Mouse (Mus musculus) erythroblast, embryonic 14.5 days (primary cell): ENCODE data around the gene Tmie. TPM values are rescaled to one million over a fixed set of nuclear protein-coding genes. Genes with fewer than 3 reads are reported as not detected.

Experiments used
- H3K27me3 ChIP-seq: 2 replicates; pipeline ENCODE4 v1.6.1; 2012; ENCODE audit warnings: inconsistent platforms; ENCODE audit not compliant: control insufficient read depth
- H3K36me3 ChIP-seq: 2 replicates; pipeline ENCODE4 v1.6.1; 2012; ENCODE audit warnings: mild to moderate bottlenecking, inconsistent platforms; ENCODE audit not compliant: control insufficient read depth
- H3K4me1 ChIP-seq: 2 replicates; pipeline ENCODE4 v1.6.1; 2012; ENCODE audit warnings: inconsistent platforms; ENCODE audit not compliant: control insufficient read depth
- H3K4me3 ChIP-seq: replicated peaks from 2 replicates; pipeline ENCODE3; 2012; ENCODE audit warnings: moderate library complexity, mild to moderate bottlenecking, inconsistent platforms
- H3K9me3 ChIP-seq: 2 replicates; pipeline ENCODE4 v1.6.1; 2012; ENCODE audit warnings: low read length, inconsistent platforms, mixed read lengths; ENCODE audit not compliant: control insufficient read depth
- GATA1 ChIP-seq: IDR thresholded peaks from 2 replicates; pipeline ENCODE4 v1.6.1; 2012; ENCODE audit warnings: low read length, inconsistent platforms, mixed read lengths
- TAL1 ChIP-seq: IDR thresholded peaks from 3 replicates; pipeline ENCODE4 v1.6.1; 2012; ENCODE audit warnings: low read length, inconsistent platforms, mixed read lengths
- polyA plus RNA-seq: library from polyadenylated mRNA; stranded (reverse); fragments of >175 nt; gene quantifications from 2 replicates; pipeline ENCODE4 v1.2.3, GENCODE M21; 2012

Tmie gene
- polyA plus RNA-seq, 1 experiment, result not detected

- TF ChIP-seq TAL1 (no peak), GATA1 (no peak)
- H3K4me1 ChIP-seq, result no peaks in the 10 kb centered on the region
- no peaks in the 10 kb centered on the region for H3K9me3 ChIP-seq
- no peak overlapping the region for H3K4me3 ChIP-seq
- H3K36me3 ChIP-seq, result no peaks in the 10 kb centered on the region
- H3K27me3 ChIP-seq, result no peaks in the 10 kb centered on the region
Observed at GRCm38 (mm10) chr9:110907201-110907837, 27.4 kb upstream of the Tmie start.

GRCm38 (mm10) chr9:110902271-110902670 lies 22.4 kb upstream of the Tmie start:
- no peaks in the 10 kb centered on the region for H3K4me1 ChIP-seq
- peaks cover 2% of the 10 kb centered on the region; the same call in 1 of the 2 replicates for H3K36me3 ChIP-seq
- no peak for TF ChIP-seq GATA1
- no peak for TF ChIP-seq TAL1
- no peaks in the 10 kb centered on the region for H3K9me3 ChIP-seq
- no peak overlapping the region for H3K4me3 ChIP-seq
- H3K27me3 ChIP-seq, result no peaks in the 10 kb centered on the region

- H3K9me3 ChIP-seq, result no peaks in the 10 kb centered on the region
Observed at GRCm38 (mm10) chr9:110901204-110901603, 21.3 kb upstream of the Tmie start.

GRCm38 (mm10) chr9:110899451-110900008 lies 19.6 kb upstream of the Tmie start:
- no peak overlapping the region for H3K4me3 ChIP-seq
- H3K4me1 ChIP-seq, result no peaks in the 10 kb centered on the region
- TF ChIP-seq GATA1, result no peak
- TF ChIP-seq TAL1, result no peak
- H3K36me3 ChIP-seq, result peaks cover 2% of the 10 kb centered on the region; the same call in 1 of the 2 replicates
- no peaks in the 10 kb centered on the region for H3K9me3 ChIP-seq
- no peaks in the 10 kb centered on the region for H3K27me3 ChIP-seq

More at GRCm38 (mm10) chr9:110901204-110901603, 21.3 kb upstream of the Tmie start:
- TF ChIP-seq GATA1, result no peak
- TF ChIP-seq TAL1, result no peak
- Histone ChIP-seq H3K36me3 (peaks cover 2% of the 10 kb centered on the region; the same call in 1 of the 2 replicates), H3K4me3 (no peak overlapping the region), H3K27me3 (no peaks in the 10 kb centered on the region), H3K4me1 (no peaks in the 10 kb centered on the region)

- H3K4me1 ChIP-seq, result no peaks in the 10 kb centered on the region
- no peaks in the 10 kb centered on the region for H3K27me3 ChIP-seq
- no peaks in the 10 kb centered on the region for H3K9me3 ChIP-seq
- TF ChIP-seq TAL1, result no peak
- no peak for TF ChIP-seq GATA1
- no peak overlapping the region for H3K4me3 ChIP-seq
- H3K36me3 ChIP-seq, result peaks cover 4% of the 10 kb centered on the region; the same call in 1 of the 2 replicates
Observed at GRCm38 (mm10) chr9:110896595-110896994, 16.7 kb upstream of the Tmie start.

GRCm38 (mm10) chr9:110895994-110896393 lies 16.1 kb upstream of the Tmie start:
- no peak overlapping the region for H3K4me3 ChIP-seq
- TF ChIP-seq GATA1, result no peak
- no peak for TF ChIP-seq TAL1
- H3K9me3 ChIP-seq, result no peaks in the 10 kb centered on the region
- H3K27me3 ChIP-seq, result no peaks in the 10 kb centered on the region
- H3K4me1 ChIP-seq, result no peaks in the 10 kb centered on the region
- H3K36me3 ChIP-seq, result peaks cover 4% of the 10 kb centered on the region; the same call in 1 of the 2 replicates

- Histone ChIP-seq H3K36me3 (peaks cover 4% of the 10 kb centered on the region; the same call in 1 of the 2 replicates), H3K4me1 (no peaks in the 10 kb centered on the region; the same call in 1 of the 2 replicates), H3K9me3 (no peaks in the 10 kb centered on the region), H3K4me3 (no peak overlapping the region), H3K27me3 (no peaks in the 10 kb centered on the region)
- TF ChIP-seq GATA1 (no peak), TAL1 (no peak)
Observed at GRCm38 (mm10) chr9:110895507-110895906, 15.6 kb upstream of the Tmie start.

GRCm38 (mm10) chr9:110893429-110893828 lies 13.5 kb upstream of the Tmie start:
- Histone ChIP-seq H3K4me3 (no peak overlapping the region), H3K27me3 (no peaks in the 10 kb centered on the region), H3K4me1 (peaks cover 2% of the 10 kb centered on the region; the same call in 1 of the 2 replicates), H3K36me3 (peaks cover 7% of the 10 kb centered on the region; the same call in 1 of the 2 replicates), H3K9me3 (no peaks in the 10 kb centered on the region)
- no peak for TF ChIP-seq GATA1
- TF ChIP-seq TAL1, result no peak

- no peaks in the 10 kb centered on the region for H3K27me3 ChIP-seq
- H3K4me1 ChIP-seq, result peaks cover 2% of the 10 kb centered on the region; the same call in 1 of the 2 replicates
- H3K4me3 ChIP-seq, result no peak overlapping the region
- peaks cover 5% of the 10 kb centered on the region; the same call in 1 of the 2 replicates for H3K36me3 ChIP-seq
- H3K9me3 ChIP-seq, result no peaks in the 10 kb centered on the region
- TF ChIP-seq GATA1 (no peak), TAL1 (no peak)
Observed at GRCm38 (mm10) chr9:110892552-110892951, 12.6 kb upstream of the Tmie start.
